Mouse (Mus musculus): ENCODE measurements around the gene Nol4l.

The Nol4l gene

GRCm38 (mm10) chr2:153445137-153446016, 84.4 kb downstream of the Nol4l start:
- intact Hi-C loops (cut with DNase I): no loop called here

GRCm38 (mm10) chr2:153444254-153445136, 85.3 kb downstream of the Nol4l start:
- intact Hi-C loops (cut with DNase I): loop anchor here (5.0 kb wide), 1 partner anchor 97 kb away; the partner anchor contains the start of gene Asxl1

- intact Hi-C loops (cut with DNase I): loop anchor here (5.0 kb wide), 1 partner anchor 96 kb away; the partner anchor contains the start of gene Asxl1
Measured at GRCm38 (mm10) chr2:153443434-153444240, 86.1 kb downstream of the Nol4l start.

- intact Hi-C loops (cut with DNase I): loop anchor here (5.0 kb wide), 1 partner anchor 95 kb away; the partner anchor contains the start of gene Asxl1
Measured at GRCm38 (mm10) chr2:153442720-153443119, 87.1 kb downstream of the Nol4l start.

GRCm38 (mm10) chr2:153441228-153441627, 88.5 kb downstream of the Nol4l start:
- intact Hi-C loops (cut with DNase I): loop anchor here (5.0 kb wide), 1 partner anchor 94 kb away; the partner anchor contains the start of gene Asxl1

- intact Hi-C loops (cut with DNase I): loop anchor here (5.0 kb wide), 1 partner anchor 93 kb away; the partner anchor contains the start of gene Asxl1
Measured at GRCm38 (mm10) chr2:153440755-153441154, 89.0 kb downstream of the Nol4l start.

GRCm38 (mm10) chr2:153437306-153437659, 92.5 kb downstream of the Nol4l start:
- intact Hi-C loops (cut with DNase I): no loop called here

- intact Hi-C loops (cut with DNase I): no loop called here
Measured at GRCm38 (mm10) chr2:153436641-153437305, 93.0 kb downstream of the Nol4l start.

- intact Hi-C loops (cut with DNase I): no loop called here
Measured at GRCm38 (mm10) chr2:153434880-153435831, 94.6 kb downstream of the Nol4l start.

- intact Hi-C loops (cut with DNase I): no loop called here
Measured at GRCm38 (mm10) chr2:153433859-153434258, 95.9 kb downstream of the Nol4l start.

- intact Hi-C loops (cut with DNase I): no loop called here
Measured at GRCm38 (mm10) chr2:153432492-153432891, 97.3 kb downstream of the Nol4l start.

- intact Hi-C loops (cut with DNase I): no loop called here
Measured at GRCm38 (mm10) chr2:153430571-153430970, 99.2 kb downstream of the Nol4l start.

- intact Hi-C loops (cut with DNase I): no loop called here
Measured at GRCm38 (mm10) chr2:153428485-153428884, 101.3 kb downstream of the Nol4l start.

- intact Hi-C loops (cut with DNase I): no loop called here
Measured at GRCm38 (mm10) chr2:153426931-153427330, 102.8 kb downstream of the Nol4l start.

GRCm38 (mm10) chr2:153425998-153426670, 103.6 kb downstream of the Nol4l start:
- intact Hi-C loops (cut with DNase I): no loop called here

- intact Hi-C loops (cut with DNase I): no loop called here
Measured at GRCm38 (mm10) chr2:153425124-153425844, 104.5 kb downstream of the Nol4l start.

GRCm38 (mm10) chr2:153424557-153424956, 105.2 kb downstream of the Nol4l start:
- intact Hi-C loops (cut with DNase I): no loop called here

GRCm38 (mm10) chr2:153423113-153423512, 106.7 kb downstream of the Nol4l start:
- intact Hi-C loops (cut with DNase I): no loop called here

Data from adrenal gland (tissue).